In the genomic region with DNA sequence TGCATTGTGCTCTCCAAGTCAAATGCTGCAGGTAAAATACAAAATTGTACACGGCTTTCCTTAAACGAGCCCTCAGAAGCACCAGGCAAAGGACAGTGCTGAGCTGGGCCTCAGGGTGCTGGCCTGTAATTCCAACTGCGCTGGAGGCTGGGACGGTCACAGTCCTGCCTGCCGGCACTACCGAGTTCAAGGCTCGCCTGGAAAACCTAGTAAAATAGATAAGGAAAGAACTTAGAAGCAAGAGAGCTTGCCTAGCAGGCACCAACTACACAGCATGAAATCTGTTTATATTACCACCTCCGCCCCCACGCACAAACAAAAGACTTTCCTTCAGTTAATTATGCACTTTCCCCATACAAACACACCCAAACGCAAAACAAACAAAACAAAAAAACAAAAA, we compare ENCODE assay signal across 1 mouse cellular context.
TF ChIP-seq lines count a peak whose summit lies in the region.

No protein-coding gene starts in this region.

TF ChIP-seq in myocyte, 11 proteins besides CTCF, POLR2A, EP300 and RAD21 (continued from another document):
- TF ChIP-seq REST (IDR thresholded peaks at IDR 0.05; ENCODE audit: insufficient read depth, insufficient read length) (no peak), MYOG (IDR thresholded peaks at IDR 0.05; ENCODE audit: control insufficient read depth in 1 of 3, insufficient read depth in 1 of 3, insufficient read length in 2 of 3, low read depth in 2 of 3) (no peak), POLR2AphosphoS2 (IDR thresholded peaks at IDR 0.05; ENCODE audit: insufficient read length, low read depth) (no peak), E2F4 (IDR thresholded peaks at IDR 0.05; ENCODE audit: insufficient read depth) (no peak), CEBPB (IDR thresholded peaks at IDR 0.05; ENCODE audit: insufficient read depth, poor library complexity, severe bottlenecking) (no peak), TCF3 (IDR thresholded peaks at IDR 0.05; ENCODE audit: insufficient read length, low read depth) (no peak), USF1 (IDR thresholded peaks at IDR 0.05; ENCODE audit: low read depth) (no peak), MYOD1 (IDR thresholded peaks at IDR 0.05; ENCODE audit: control insufficient read depth in 1 of 3, insufficient read length in 2 of 3, low read depth in 2 of 3) (no peak), SRF (IDR thresholded peaks at IDR 0.05; ENCODE audit: control insufficient read depth, insufficient read length, low read depth) (no peak)
